Mouse (Mus musculus) lung, adult 2 months (tissue): ENCODE results near the gene Uqcc2.

Experiments
- CTCF ChIP-seq: fragments of 200-500 bp; IDR thresholded peaks from 2 replicates; pipeline ENCODE4 v1.5.1; 2011; ENCODE audit warnings: mild to moderate bottlenecking, low read length, control low read depth; ENCODE audit not compliant: insufficient read depth
- POLR2A ChIP-seq: fragments of 200-500 bp; IDR thresholded peaks from 2 replicates; pipeline ENCODE4 v1.6.1; 2011; ENCODE audit warnings: low read depth, mild to moderate bottlenecking, control low read depth, low read length, borderline replicate concordance; ENCODE audit errors: extremely low read depth

GRCm38 (mm10) chr17:27141971-27142450 is 8.3 kb upstream of the Uqcc2 start:
- TF ChIP-seq CTCF (no peak), POLR2A (no peak)
